ENCODE assay signal across 21 mouse cellular contexts in the genomic region with DNA sequence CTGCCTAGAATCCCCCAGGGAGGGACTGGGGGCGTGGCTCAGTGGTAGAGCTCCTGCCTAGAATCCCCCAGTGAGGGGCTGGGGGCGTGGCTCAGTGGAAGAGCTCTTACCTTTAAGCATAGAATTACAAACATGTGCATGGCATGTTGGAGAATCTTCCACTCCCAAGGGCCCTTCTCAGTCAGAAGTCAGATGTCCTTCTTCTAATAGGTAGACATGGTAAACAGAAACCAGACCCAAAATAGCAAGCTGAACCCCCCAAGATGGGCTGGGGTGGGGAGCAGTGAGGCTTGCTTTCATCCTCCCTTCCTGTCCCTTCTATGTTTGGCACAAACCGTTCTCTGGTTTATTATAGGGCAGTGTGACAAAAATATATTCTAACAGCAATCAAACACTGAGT. TPM values are rescaled to one million over a fixed set of nuclear protein-coding genes. Genes with fewer than 3 reads are reported as not detected.
DNase-seq lines count a peak whose midpoint lies in the region; ATAC-seq and TF ChIP-seq lines count a peak whose summit lies in the region.
"Had no signal": no experiment of that assay in that cellular context is flagged by ENCODE, and none has a peak within 500 bp of the region (broad histone marks: within the 10 kb centered on the region; RNA-seq: fewer than 3 reads in every experiment).

No protein-coding gene starts in this region.

- no peak for TF ChIP-seq CTCF in gastrocnemius, adult 2 months (IDR thresholded peaks at IDR 0.05)
- no peak for TF ChIP-seq CTCF in MEL (IDR thresholded peaks at IDR 0.05 in 2 of 3, conservative IDR thresholded peaks at IDR 0.05 in 1 of 3; ENCODE audit: control insufficient read depth in 1 of 3, insufficient read depth in 1 of 3, low read depth in 2 of 3, low read length in 3 of 3, poor library complexity in 1 of 3, severe bottlenecking in 1 of 3)

- H3K36me3 ChIP-seq in heart, embryonic 14.5 days (ENCODE audit: control insufficient read depth, insufficient read depth, low read length) = no peaks in the 10 kb centered on the region
- no peaks in the 10 kb centered on the region for H3K36me3 ChIP-seq in midbrain, embryonic 11.5 days (ENCODE audit: control insufficient read depth, insufficient read depth, low read length)
- no peaks in the 10 kb centered on the region for H3K36me3 ChIP-seq in midbrain, embryonic 14.5 days (ENCODE audit: control insufficient read depth, insufficient read depth, low read length)
- peaks cover 7 to 51% of the 10 kb centered on the region in 2 experiments for H3K36me3 ChIP-seq in MEL (ENCODE audit: control insufficient read depth in 1 of 2, insufficient read depth in 2 of 2, low read length in 2 of 2)
- H3K36me3 ChIP-seq: embryonic facial prominence, embryonic 15.5 days; hindbrain, embryonic 12.5 days had no signal

- no peak for ATAC-seq in heart, embryonic 14.5 days (ENCODE audit: insufficient number of reproducible peaks, insufficient read depth, low FRiP score, low read depth)
- ATAC-seq in midbrain, embryonic 11.5 days (ENCODE audit: low FRiP score) = no peak
- no peak for ATAC-seq in midbrain, embryonic 14.5 days (ENCODE audit: low FRiP score, low TSS enrichment)
- ATAC-seq: forebrain, embryonic 14.5 days; hindbrain, embryonic 16.5 days; inflammation-experienced regulatory T-cells, adult 6 months; intestine, postnatal 0 days had no signal

- no peak for TF ChIP-seq RAD21 in MEL (IDR thresholded peaks at IDR 0.05; ENCODE audit: low read depth, low read length)

- TF ChIP-seq POLR2A in MEL (IDR thresholded peaks at IDR 0.05; ENCODE audit: control insufficient read depth in 1 of 2, insufficient read depth in 1 of 2, low read depth in 1 of 2, low read length in 2 of 2, poor library complexity in 1 of 2) = no peak

- no peak for DNase-seq in gastrocnemius, adult 2 months
- DNase-seq in gastrocnemius, postnatal 10 days = no peak
- no peak for DNase-seq in heart, adult 18-20 months
- DNase-seq in midbrain, embryonic 11.5 days (ENCODE audit: low spot score, missing footprints) = peak; percentile 28
- no peak for DNase-seq in midbrain, embryonic 14.5 days
- no peak for DNase-seq in MEL (ENCODE audit: low read depth, low spot score)
- DNase-seq in left cerebral cortex, postnatal 10 days (ENCODE audit: extremely low spot score in 1 of 2, low spot score in 2 of 2) = no peak
- DNase-seq: adrenal gland, adult 8-10 months; adrenal gland, postnatal 36 days; cerebellum, adult 2 months; cerebellum, postnatal 10 days; embryo, embryonic 11 days had no signal

- H3K27me3 ChIP-seq in heart, embryonic 14.5 days (ENCODE audit: control insufficient read depth, insufficient read depth, low read length) = no peaks in the 10 kb centered on the region
- H3K27me3 ChIP-seq in midbrain, embryonic 11.5 days (ENCODE audit: control insufficient read depth, insufficient read depth, low read length) = no peaks in the 10 kb centered on the region
- H3K27me3 ChIP-seq in midbrain, embryonic 14.5 days (ENCODE audit: control insufficient read depth, insufficient read depth, low read length) = no peaks in the 10 kb centered on the region
- no peaks in the 10 kb centered on the region for H3K27me3 ChIP-seq in MEL (ENCODE audit: control insufficient read depth in 1 of 2, insufficient read depth in 2 of 2, low read length in 2 of 2)
- H3K27me3 ChIP-seq: embryonic facial prominence, embryonic 15.5 days; hindbrain, embryonic 12.5 days had no signal

- no peak overlapping the region for H3K4me2 ChIP-seq in heart, embryonic 14.5 days (ENCODE audit: low read length)
- no peak overlapping the region for H3K4me2 ChIP-seq in midbrain, embryonic 11.5 days
- H3K4me2 ChIP-seq in midbrain, embryonic 14.5 days (ENCODE audit: low read length) = no peak overlapping the region
- H3K4me2 ChIP-seq: embryonic facial prominence, embryonic 15.5 days; hindbrain, embryonic 12.5 days had no signal

- no peak overlapping the region for H3K4me3 ChIP-seq in gastrocnemius, adult 2 months
- no peak overlapping the region for H3K4me3 ChIP-seq in heart, embryonic 14.5 days (ENCODE audit: control insufficient read depth in 1 of 2, insufficient read depth in 1 of 2, low read depth in 1 of 2, low read length in 2 of 2)
- H3K4me3 ChIP-seq in midbrain, embryonic 11.5 days (ENCODE audit: low read depth, low read length) = no peak overlapping the region
- no peak overlapping the region for H3K4me3 ChIP-seq in midbrain, embryonic 14.5 days (replicated peaks; ENCODE audit: low read depth, low read length)
- H3K4me3 ChIP-seq in MEL (ENCODE audit: control insufficient read depth in 1 of 2, insufficient read depth in 1 of 2, low read depth in 2 of 2, low read length in 2 of 2) = no peak overlapping the region
- H3K4me3 ChIP-seq: embryonic facial prominence, embryonic 15.5 days; erythroblast, embryonic 14.5 days; forebrain, embryonic 10.5 days; hindbrain, embryonic 12.5 days had no signal

- peaks cover 67% of the 10 kb centered on the region for H3K79me2 ChIP-seq in MEL (ENCODE audit: control insufficient read depth, insufficient read depth, low read length, poor library complexity)

- TF ChIP-seq EP300 in MEL (IDR thresholded peaks at IDR 0.05; ENCODE audit: low read depth in 1 of 2, low read length in 2 of 2) = 0 out of 4 replicates have a peak, but pooled peaks of 1 of the 2 experiments have one; percentile 8

- no peak overlapping the region for H3K9ac ChIP-seq in heart, embryonic 14.5 days (ENCODE audit: low read length)
- no peak overlapping the region for H3K9ac ChIP-seq in midbrain, embryonic 11.5 days (ENCODE audit: low read length)
- no peak overlapping the region for H3K9ac ChIP-seq in midbrain, embryonic 14.5 days (replicated peaks; ENCODE audit: low read length)
- H3K9ac ChIP-seq in MEL (ENCODE audit: control insufficient read depth, low read depth, low read length, poor library complexity, severe bottlenecking) = no peak overlapping the region
- H3K9ac ChIP-seq: embryonic facial prominence, embryonic 15.5 days; hindbrain, embryonic 12.5 days had no signal

- intact Hi-C loops in gastrocnemius, adult 2 months (cut with DNase I) = no loop called here
- intact Hi-C loops in left cerebral cortex, postnatal 10 days (cut with DNase I) = no loop called here

- WGBS in heart, embryonic 14.5 days = 73% methylated on average over 3 of the region's 3 CpGs
- 91% methylated on average over 3 of the region's 3 CpGs for WGBS in midbrain, embryonic 11.5 days
- 92% methylated on average over 3 of the region's 3 CpGs for WGBS in midbrain, embryonic 14.5 days

- peaks cover 18 to 51% of the 10 kb centered on the region in 2 experiments for H3K4me1 ChIP-seq in heart, embryonic 14.5 days (ENCODE audit: control insufficient read depth in 2 of 2, insufficient read depth in 2 of 2, low read length in 2 of 2)
- 0 out of 2 replicates have a peak, but pooled peaks cover 2% of the 10 kb centered on the region for H3K4me1 ChIP-seq in midbrain, embryonic 11.5 days (ENCODE audit: control insufficient read depth, insufficient read depth, low read length)
- no peaks in the 10 kb centered on the region for H3K4me1 ChIP-seq in midbrain, embryonic 14.5 days (ENCODE audit: control insufficient read depth, insufficient read depth, low read length)
- peaks cover 15 to 43% of the 10 kb centered on the region in 2 experiments for H3K4me1 ChIP-seq in MEL (ENCODE audit: control insufficient read depth in 1 of 2, insufficient read depth in 2 of 2, low read length in 2 of 2)

- H3K9me3 ChIP-seq in heart, embryonic 14.5 days (ENCODE audit: control insufficient read depth, low read length) = no peaks in the 10 kb centered on the region
- H3K9me3 ChIP-seq in midbrain, embryonic 11.5 days (ENCODE audit: control insufficient read depth, low read length) = no peaks in the 10 kb centered on the region
- H3K9me3 ChIP-seq in midbrain, embryonic 14.5 days (ENCODE audit: control insufficient read depth, low read length) = no peaks in the 10 kb centered on the region
- no peaks in the 10 kb centered on the region for H3K9me3 ChIP-seq in MEL (replicated peaks; ENCODE audit: insufficient read depth, low read length)
- H3K9me3 ChIP-seq: embryonic facial prominence, embryonic 15.5 days; forebrain, embryonic 10.5 days; hindbrain, embryonic 12.5 days had no signal

- H3K27ac ChIP-seq in gastrocnemius, adult 2 months = peak overlapping the region; percentile 40; the same call in 1 of the 2 replicates
- H3K27ac ChIP-seq in heart, embryonic 14.5 days (replicated peaks in 1 of 2; ENCODE audit: control insufficient read depth in 1 of 2, insufficient read depth in 1 of 2, low read depth in 2 of 2, low read length in 2 of 2) = peak overlapping the region; percentile 37; a peak in 3 of 4 replicates
- no peak overlapping the region for H3K27ac ChIP-seq in midbrain, embryonic 11.5 days (ENCODE audit: low read depth, low read length)
- H3K27ac ChIP-seq in midbrain, embryonic 14.5 days (replicated peaks; ENCODE audit: low read depth, low read length) = no peak overlapping the region
- no peak overlapping the region for H3K27ac ChIP-seq in MEL (ENCODE audit: control insufficient read depth, low read depth, low read length)
- H3K27ac ChIP-seq: embryonic facial prominence, embryonic 15.5 days; forebrain, embryonic 10.5 days; hindbrain, embryonic 12.5 days had no signal

TF ChIP-seq in MEL, 35 proteins besides CTCF, POLR2A, EP300 and RAD21:
- no peak for TF ChIP-seq ZC3H11A (IDR thresholded peaks at IDR 0.05; ENCODE audit: low read depth, low read length)
- TF ChIP-seq MEF2A (IDR thresholded peaks at IDR 0.05; ENCODE audit: extremely low read depth, insufficient replicate concordance, low read depth, low read length, poor library complexity, severe bottlenecking) = 0 out of 2 replicates have a peak, but pooled peaks have one; percentile 33

RNA-seq across cellular contexts. Expression of gene Cux1, which starts 45.6 kb away (rescaled TPM):
- 10 to 100 TPM; 80.9 to 88.2 TPM for total RNA-seq in gastrocnemius, adult 2 months (2021)
- total RNA-seq in gastrocnemius, postnatal 10 days (2021) = 10 to 100 TPM; 87.0 to 97.5 TPM
- polyA plus RNA-seq in heart, embryonic 14.5 days (2014; fragmentation: Nextera tagmentation; extraction: Ambion mirVana) = 71.6 and 76.8 TPM in 2 replicates
- total RNA-seq in heart, adult 18-20 months (2021) = 10 to 100 TPM; 78.7 to 87.5 TPM
- polyA plus RNA-seq in midbrain, embryonic 11.5 days (2014; fragmentation: Nextera tagmentation; extraction: Ambion mirVana) = 117 and 130 TPM in 2 replicates
- polyA plus RNA-seq in midbrain, embryonic 14.5 days (2014; fragmentation: Nextera tagmentation; extraction: Ambion mirVana) = 109 and 112 TPM in 2 replicates
- total RNA-seq in MEL (2012; rRNA removed) = 70.4 and 71.1 TPM in 2 replicates
- 100 to 1,000 TPM in 1 of 2 experiments, not detected in 1; 104 TPM for polyA plus RNA-seq in MEL (2012; ENCODE audit: insufficient read depth in 1 of 2, insufficient read length in 2 of 2, low read depth in 1 of 2, low replicate concordance in 2 of 2, missing spikeins in 1 of 2)
- total RNA-seq in left cerebral cortex, postnatal 10 days (2021) = 100 to 1,000 TPM; 127 to 133 TPM

Comparison
In these comparisons a context has a peak if more than half of its experiments do, and no peak if none do; other contexts are left out.
1. H3K27ac ChIP-seq: peak in gastrocnemius, adult 2 months (single experiment) and heart, embryonic 14.5 days (2 of 2); none in midbrain, embryonic 11.5 days (single experiment), midbrain, embryonic 14.5 days (single experiment) and MEL (single experiment).